Mouse (Mus musculus) stomach, postnatal 0 days (tissue): ENCODE results near the gene Map2k1.

Experiments used
- CTCF ChIP-seq: IDR thresholded peaks from 2 replicates; pipeline ENCODE4 v1.5.1; 2016; ENCODE audit warnings: antibody characterized with exemption, low read depth, mild to moderate bottlenecking, moderate library complexity
- EP300 ChIP-seq: optimal IDR thresholded peaks from 2 replicates; pipeline ENCODE3; 2016; ENCODE audit warnings: antibody characterized with exemption

- TF ChIP-seq EP300 (no peak), CTCF (peak; percentile 85)
Measured at GRCm38 (mm10) chr9:64277706-64278105, 24.3 kb upstream of the Map2k1 start.
